Mouse (Mus musculus): ENCODE measurements around the gene Cdkn2d.
"Not testable (repeated sequence)": the region's sequence is repeated elsewhere in the genome, so short reads cannot be mapped to it uniquely, and the experiment has no call there.

Gene Cdkn2d

DNA sequence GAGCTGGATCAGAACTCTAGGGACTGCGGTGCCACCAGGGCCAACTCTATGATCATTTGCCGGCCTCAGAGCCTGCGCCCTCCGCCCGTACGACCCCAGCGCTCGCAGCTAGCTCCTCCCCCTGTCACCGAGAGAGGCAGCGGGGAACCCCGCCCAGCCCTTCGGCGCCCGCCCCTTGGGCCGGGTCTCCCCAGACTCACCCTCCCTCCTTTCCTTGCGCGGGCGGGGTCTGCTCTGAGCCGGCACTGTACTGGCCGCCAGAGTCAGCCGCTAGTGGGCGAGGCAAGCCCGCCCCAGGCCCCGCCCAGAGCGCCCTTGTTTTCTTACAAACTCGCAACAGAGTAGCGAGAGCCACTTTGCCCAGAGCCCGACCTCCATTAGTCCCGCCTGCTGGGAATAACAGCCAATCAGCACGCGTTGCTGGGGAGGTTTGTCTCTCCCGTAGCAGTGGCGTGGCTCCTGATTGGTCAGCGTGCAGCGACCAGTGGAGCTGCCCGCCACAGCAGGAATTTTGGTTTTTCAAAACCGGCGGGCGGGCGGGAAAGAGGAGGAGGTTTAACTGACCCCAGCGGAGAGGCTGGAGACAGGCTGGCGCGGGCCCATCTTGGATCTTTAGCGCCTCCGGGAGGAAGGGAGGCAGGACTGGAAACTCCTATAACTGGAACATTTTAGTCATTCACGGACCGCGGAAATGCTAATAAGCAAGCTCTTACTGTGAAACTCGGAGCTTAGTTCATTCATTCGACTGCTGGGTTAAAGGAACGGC lies at the start of gene Cdkn2d:
Gene Cdkn2d, minus strand, starts transcription at position 386 of the 766 bp plus-strand sequence.
- peak; percentile 100 for DNase-seq

DNA sequence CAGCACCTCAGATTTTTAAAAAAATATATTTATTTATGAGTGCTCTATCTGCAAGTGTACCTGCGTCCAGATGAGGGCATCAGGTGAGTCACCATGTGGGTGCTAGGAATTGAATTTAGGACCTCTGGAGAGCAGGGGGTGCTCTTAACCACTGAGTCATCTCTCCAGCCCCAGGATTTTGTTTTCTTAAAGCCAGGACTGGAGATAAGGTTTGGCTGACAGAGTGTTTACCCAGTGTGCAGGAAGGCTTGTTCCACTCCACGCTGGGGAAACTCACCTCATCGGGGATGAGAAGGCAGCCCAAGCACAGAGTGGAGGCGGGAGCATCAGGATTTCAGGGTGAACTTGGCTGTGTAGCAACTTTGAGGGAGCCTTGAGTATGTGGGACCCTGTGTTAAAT lies 49.2 kb upstream of the Cdkn2d start:
- no peak for DNase-seq

DNA sequence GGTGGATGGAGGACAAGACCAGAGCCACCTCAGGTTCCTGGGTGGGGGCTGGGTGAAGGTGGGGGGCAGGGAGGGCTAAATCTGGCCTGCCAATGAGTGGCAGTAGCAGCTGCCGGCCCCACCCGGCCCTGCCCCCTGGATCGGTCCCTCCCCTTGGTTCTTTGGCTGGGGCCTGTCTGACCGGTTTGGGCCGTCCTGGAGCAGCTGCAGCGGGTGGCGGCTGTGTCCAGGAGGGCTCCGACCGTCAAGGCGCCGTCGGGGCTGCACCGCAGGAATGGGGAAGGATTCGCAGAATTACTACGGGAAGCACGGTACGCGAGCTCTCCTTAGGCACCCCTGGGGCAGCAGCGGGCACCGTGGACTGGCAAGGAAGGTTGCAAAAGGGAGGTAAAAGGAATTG lies 46.4 kb upstream of the Cdkn2d start:
- DNase-seq, result no peak

DNA sequence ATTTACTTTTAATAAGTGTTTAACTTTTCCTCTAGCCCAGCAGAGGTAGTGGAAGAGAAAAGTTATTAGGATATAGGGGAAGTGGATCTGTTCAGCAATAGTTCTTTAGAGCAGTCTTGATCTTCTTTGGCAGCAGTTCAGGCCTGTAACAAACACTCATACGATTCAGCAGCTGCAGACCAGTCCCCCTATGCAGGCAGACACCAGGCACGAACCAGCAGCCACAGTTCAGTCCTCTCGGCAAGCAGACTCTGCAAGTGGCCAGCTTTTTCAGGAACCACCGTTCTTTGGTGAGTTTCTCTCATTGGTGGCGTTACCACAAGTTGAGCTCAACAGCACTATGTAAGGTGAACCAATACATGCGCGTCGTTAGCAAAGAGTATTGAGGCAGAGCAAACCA lies 45.3 kb upstream of the Cdkn2d start:
- no peak for DNase-seq

- DNase-seq, result no peak
Measured at GRCm38 (mm10) chr9:21335391-21335790, 44.2 kb upstream of the Cdkn2d start.

DNA sequence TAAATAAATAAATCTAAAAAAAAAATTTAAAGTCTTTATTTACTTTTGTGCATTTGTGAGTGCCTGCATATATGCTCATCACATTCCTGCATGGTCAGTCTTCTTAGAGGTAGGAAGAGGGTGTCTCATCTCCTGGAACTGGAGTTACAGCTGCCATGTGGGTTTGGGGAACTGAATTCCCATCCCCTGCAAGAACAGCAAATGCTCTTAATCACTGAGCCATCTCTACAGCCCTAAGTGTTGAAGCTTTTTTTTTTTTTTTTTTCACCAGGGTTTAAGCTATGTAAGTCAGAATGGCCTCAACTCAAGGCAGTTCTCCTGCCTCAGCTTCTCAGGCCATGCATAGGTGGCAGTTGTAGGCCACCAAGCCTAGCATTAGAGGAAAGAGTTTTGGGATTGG lies 43.5 kb upstream of the Cdkn2d start:
- DNase-seq, result no peak

DNA sequence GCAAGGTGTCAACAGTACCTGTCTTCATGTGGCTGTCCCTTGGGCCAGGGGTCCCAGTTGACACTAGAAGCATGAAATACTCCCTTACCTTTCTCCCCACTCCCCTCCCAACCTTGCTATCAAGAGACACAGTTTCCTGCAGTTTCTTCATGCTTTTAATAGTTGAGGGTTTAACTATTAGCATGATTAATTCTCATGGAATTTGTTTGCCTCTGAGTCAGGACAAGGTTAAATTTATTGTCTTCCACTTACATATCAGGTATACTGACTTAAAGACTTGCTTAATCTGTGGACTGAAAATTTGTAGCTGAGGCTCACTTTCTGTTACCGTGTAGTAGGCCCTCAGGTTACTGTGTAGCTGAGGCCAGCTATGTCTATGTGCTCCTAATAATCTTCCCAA lies 42.3 kb upstream of the Cdkn2d start:
- no peak for DNase-seq

- DNase-seq, result no peak
Measured at GRCm38 (mm10) chr9:21332161-21333061, 41.2 kb upstream of the Cdkn2d start.

DNA sequence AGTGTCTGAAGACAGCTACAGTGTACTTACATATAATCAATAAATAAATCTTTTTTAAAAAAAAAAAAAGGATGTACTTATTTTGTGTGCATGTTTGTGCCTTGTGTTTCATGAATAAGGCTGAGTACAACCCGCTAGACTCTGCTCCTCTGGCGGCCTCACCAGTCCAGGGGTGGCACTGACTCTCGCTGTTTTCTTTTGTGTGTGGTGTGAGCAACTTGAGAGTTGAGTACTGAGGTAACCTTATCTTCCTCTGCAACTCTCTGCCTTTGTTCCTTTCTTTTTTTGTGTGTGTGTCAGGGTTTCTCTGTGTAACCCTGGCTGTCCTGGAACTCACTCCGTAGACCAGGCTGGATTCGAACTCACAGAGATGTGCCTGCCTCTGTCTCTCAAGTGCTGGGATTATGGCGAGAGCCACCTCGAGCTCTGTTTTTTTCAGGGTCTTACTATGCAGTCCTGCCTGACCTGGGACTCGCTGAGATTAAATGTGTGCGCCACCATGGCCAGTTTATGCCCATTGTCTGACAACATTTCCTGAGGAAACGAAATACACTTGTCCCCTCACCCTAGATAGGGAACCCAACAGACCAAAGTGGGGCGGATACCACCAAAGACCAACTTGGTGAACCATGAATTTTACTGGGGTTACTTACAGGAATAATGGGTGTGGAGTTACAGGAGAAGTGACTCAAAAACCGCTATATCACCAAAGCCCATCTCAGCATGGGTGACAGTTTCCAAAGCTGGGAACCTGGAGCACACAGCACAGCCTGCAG lies 40.3 kb upstream of the Cdkn2d start:
- DNase-seq, result no peak

DNA sequence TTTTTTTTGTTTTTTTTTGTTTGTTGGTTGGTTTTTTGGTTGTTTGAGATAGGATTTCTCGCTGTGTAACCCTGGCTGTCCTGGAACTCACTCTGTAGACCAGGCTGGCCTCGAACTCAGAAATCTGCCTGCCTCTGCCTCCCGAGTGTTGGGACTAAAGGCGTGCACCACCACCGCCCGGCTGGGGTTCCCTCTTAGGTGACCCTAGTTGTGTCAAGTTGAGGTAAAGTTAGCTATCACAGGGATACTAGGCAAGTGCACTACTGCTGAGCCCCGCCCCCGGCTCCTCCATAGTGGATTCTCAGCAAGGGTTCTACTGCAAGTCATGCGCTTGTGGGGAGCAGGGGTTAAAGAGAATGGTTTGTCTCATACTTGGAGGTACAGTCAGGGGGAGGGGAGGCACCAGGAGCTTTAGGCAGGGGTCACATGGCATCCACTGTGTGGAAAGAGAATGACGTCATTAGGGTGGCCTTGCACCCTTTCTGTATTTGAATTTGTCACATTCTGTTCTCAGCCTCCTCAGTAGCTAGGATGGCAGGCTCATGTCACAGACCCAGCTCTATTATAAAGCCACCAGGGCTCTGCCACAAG lies 38.6 kb upstream of the Cdkn2d start:
- DNase-seq, result no peak

- no peak for DNase-seq
Measured at GRCm38 (mm10) chr9:21329041-21329440, 37.8 kb upstream of the Cdkn2d start.

GRCm38 (mm10) chr9:21328041-21328440 lies 36.8 kb upstream of the Cdkn2d start:
- DNase-seq, result no peak

DNA sequence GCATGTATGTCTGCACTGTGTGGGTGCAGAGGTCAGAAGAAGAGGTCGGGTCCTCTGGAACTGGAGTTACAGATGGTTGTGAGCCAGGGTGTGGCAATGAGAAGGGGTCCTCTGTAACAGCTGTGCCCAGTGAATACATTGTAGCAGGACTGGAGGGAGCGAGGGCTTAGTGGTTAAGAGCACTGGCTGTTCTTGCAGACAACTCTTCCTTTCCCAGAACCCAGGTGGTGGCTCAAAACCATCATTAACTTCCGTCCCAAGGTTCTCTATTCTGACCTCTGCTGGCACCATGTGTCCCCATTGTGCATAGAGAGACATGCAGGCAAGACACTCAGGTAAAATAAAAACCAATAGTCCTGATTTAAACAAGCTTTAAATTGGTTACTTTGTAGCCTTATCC lies 36.4 kb upstream of the Cdkn2d start:
- DNase-seq, result no peak

GRCm38 (mm10) chr9:21324269-21324668 lies 33.1 kb upstream of the Cdkn2d start:
- peak; percentile 30 for DNase-seq

- not testable (repeated sequence) for DNase-seq
Measured at GRCm38 (mm10) chr9:21322917-21323297, 31.7 kb upstream of the Cdkn2d start.

DNA sequence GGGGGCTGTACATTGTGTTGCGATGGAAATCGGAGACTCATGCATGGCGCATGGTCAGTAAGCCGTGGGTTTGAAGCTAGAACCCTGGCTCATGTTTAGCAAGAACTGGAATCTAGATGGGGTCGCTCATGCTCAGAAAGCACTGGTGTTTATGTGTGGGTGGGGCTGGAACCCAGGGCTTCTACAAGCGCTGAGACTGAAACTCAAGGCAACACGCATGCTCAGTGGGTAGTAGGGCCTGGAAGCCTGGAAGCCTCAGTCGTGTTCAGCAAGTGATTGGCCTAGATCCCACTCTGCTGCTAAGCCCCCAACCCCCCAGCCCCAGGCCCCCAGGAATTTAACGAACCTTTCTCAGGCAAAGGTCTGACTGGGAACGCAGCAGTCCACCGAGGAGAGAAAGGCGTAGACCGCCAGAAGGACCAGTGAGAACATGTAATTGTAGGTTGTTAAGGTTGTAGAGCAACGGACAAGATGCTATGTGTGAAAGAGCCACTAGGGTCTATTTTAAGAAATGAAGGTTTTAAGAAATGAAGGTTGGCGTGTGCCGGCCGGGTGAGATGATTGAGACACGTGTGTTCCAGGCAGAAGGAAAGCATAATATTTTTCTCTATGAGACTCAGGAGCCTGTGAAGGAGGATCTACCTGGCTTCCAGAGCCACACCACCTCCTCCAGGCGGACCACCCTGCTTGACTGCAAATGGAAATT lies 31.2 kb upstream of the Cdkn2d start:
- DNase-seq, result no peak

DNA sequence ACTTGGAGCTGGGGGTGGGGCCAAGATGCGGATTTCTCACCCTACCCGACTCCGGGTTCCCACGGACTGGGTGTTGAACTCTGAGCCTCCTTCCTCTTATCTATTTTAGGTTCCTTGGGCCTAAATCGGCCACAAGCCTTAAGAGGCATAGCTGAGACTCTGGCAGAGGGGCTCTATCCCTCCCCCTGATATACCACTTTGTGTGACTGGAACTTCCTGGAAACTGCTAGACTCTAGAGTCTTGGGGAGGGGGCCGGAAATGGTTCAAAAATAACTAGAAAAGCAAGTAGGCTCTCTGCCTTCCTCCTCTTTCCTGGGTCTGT lies 30.3 kb upstream of the Cdkn2d start:
- peak; percentile 33 for DNase-seq

DNA sequence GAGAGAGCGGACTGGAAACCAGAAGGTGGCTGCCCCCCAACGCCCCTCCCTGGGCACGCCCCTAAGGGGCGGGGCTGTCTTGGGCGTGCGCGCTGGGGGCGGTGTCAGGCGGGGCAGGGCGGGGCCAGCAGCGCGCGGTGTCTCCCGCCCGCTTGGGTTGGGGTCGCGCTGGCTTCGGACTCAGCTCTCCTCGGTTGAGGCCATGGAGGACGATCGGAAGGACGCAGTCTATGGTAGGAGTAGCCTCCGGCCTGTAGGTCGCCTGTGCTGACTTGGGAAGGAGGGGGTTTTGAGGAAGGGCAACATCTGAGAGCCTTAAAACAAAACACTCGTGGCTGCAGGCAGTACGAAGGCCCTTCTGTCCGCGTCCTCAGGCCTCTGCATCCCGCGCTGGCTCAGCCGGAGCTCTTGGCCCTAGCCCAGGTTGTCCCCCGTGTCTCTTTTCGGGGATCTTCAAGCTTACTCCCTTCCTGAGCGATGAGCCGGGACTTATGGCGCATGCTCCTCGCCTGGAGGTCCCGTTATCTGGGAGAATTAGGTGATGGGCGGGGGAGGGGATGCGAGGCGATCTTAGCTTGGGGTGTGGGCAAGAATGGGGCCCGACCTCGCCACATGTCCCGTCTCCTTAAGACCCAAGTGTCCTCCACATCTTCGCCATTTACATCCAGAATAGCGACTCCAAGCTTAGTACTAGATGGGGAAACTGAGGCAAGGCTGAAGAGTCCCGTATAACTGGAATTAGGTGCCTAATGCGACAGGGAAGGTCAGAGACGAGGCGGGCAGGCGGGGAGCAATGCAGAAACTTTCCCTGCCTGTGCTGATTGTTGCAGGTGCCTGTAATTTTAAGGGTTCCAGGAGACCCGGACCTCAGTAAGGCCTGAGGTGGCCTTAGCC lies 29.7 kb upstream of the Cdkn2d start, which contains the start of gene Slc44a2:
Gene Slc44a2, plus strand, starts transcription at position 80 of the 894 bp plus-strand sequence.
- peak; percentile 82 for DNase-seq

- DNase-seq, result no peak
Measured at GRCm38 (mm10) chr9:21320280-21320618, 29.0 kb upstream of the Cdkn2d start.

GRCm38 (mm10) chr9:21319503-21319902 lies 28.3 kb upstream of the Cdkn2d start:
- no peak for DNase-seq

DNA sequence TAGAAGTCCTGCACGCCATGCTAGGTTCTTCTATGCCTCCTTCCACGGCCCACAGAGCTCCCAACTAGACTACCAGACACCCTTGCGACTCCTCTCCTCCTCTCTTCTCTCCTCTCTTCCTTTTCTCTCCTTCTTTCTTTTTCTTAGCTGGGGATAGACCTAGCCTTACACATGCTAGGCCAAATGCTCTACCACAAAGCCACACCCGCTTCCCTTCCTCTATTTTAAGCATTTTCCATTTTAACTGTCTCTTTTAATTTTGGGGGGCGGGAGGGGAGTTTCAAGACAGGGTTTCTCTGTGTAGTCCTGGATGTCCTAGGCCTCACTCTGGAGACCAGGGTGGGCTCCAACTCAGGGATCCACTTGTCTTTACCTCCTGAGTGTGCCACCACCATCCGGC lies 27.6 kb upstream of the Cdkn2d start:
- no peak for DNase-seq
